Mouse (Mus musculus) adrenal gland, postnatal 10 days (tissue): ENCODE measurements around the gene Dok1. TPM values are rescaled to one million over a fixed set of nuclear protein-coding genes. Genes with fewer than 3 reads are reported as not detected.

ENCODE experiments used
- DNase-seq: peaks from one replicate; pipeline ENCODE4 v3.0.0; 2021; ENCODE audit warnings: mixed read lengths
- long read RNA-seq, 2 experiments: library from polyadenylated mRNA; stranded (forward); transcript quantifications; one replicate each; pipeline ENCODE4 v2.0.0; 2021
- total RNA-seq, 2 experiments: library from RNA; stranded (reverse); gene quantifications; 2 replicates each; pipeline ENCODE4 v1.2.3; 2021

Dok1 gene
- 10 to 100 TPM in 1 of 2 experiments, 1 to 10 TPM in 1; 9.8 to 11.2 TPM for total RNA-seq
- long read RNA-seq, experiment 1, partial matches to known transcripts: 1 of 3 reads
- long read RNA-seq, experiment 1, other reads (novel, unspliced or antisense): 0 of 3 reads
- long read RNA-seq, experiment 2, partial matches to known transcripts: 0 of 1 reads
- long read RNA-seq, experiment 2, other reads (novel, unspliced or antisense): 1 of 1 reads

DNA sequence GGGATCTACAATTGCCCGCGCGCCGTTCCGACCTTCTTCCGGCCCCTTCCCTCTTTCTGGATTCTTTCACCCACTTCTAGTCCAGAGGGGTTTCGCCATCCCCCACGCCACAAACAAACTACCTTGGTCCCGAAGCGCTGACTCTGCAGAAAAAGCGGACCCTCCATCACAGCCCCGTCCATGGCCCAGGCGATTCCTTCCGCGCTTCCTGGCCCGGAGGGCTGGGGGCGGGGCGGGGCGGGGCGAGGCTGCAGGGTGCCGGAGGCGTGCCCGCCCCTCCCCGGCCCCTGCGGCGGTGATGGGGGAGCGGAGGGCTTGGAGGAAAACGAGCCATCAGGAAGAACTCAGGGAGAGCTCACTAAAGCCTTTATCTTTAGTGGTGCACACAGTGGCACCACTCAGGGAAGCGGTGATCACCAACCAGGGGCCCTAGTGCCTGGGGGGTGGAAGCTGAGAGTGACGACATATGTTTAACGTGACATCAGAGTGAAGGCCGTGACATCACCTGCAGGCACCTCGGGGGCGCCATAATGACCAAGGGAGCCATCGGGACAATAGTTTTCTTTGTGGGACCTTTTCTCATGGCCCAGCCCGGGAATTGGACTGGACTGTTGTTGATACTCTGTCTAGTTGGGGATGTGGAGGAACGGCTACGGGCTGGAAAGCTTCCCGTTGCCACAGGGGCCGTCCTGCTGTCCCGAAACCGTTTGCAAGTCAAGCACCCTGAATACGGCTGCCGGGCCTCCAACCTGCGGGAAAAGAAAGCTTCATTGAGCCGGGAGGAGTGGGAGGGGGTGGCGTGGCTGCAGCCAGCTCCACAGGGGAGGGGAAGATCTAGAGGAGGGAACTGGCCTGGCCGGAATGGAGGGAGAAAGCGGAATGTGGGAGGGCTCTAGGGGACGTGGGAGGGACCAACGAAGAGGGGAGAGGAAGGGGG is at the start of gene Dok1, which contains the start of gene Loxl3:
TSS of gene Dok1 (minus strand) at position 223 of the 937 bp plus-strand sequence.
TSS of gene Loxl3 (plus strand) at position 925 of the 937 bp plus-strand sequence.
- DNase-seq: peak; percentile 85

- DNase-seq: no peak
Observed at GRCm38 (mm10) chr6:83080210-83080609, 46.9 kb upstream of the Dok1 start.

DNA sequence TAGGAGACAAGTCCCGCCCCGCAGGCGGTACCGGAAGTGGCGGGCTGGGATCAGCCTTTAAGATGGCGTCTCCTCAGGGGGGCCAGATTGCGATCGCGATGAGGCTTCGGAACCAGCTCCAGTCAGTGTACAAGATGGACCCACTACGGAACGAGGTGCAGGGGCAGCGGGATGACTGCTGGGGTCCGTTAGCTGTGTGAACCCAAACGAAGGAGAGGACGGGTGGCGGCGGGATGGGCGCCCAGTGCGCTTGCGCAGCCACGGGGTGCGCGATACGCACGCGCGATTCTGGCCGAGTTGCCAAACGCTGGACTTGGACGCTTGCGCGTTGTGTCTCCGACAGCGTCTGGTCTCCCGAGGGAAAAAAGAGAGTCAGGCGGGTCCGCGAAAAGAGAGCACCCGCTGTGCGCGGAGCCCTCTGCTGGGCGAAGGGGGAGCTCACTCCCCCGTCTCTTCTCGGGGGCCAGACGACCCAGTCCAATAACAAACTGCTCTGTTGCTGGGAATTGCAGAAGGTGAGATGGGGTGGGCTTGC is 45.1 kb upstream of the Dok1 start:
- DNase-seq: peak; percentile 99

DNA sequence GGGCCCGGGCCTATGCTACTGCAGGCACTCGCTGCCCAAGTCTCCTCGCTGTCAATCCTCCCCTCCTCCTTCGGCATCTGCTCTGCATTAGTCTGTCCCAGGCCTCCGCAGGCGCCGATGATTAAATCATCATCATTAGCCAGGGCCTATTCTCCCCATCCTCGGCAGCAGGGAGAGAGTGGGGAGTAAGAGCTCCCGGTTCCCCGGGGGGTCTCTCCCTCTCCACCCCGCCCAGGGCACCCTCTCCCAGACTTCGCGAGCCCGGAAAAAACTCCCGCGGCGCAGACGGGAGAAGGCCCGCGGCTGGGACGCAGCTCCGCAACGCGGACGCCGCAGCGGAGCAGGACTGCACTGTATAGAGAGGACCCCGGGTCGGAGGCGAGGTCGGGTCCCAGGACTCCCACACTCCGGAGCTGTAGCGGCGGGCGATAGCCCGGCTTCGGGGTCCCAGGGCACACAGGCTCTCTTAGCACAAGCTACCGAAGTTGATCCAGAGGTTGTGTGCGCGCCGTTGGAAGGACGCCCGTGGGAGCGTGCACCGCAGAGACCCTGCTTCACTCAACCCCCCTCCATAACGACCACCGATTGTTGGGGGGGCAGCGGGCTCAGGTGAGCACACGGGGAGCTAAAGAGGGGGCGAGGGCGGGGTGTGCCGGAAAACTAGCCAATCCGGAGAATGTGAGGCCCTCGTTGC is 44.5 kb upstream of the Dok1 start, which contains the start of gene Pcgf1:
TSS of gene Pcgf1 (plus strand) at position 240 of the 694 bp plus-strand sequence.
- DNase-seq: peak; percentile 63

- DNase-seq: no peak
Observed at GRCm38 (mm10) chr6:83074979-83075378, 41.7 kb upstream of the Dok1 start.

GRCm38 (mm10) chr6:83071220-83071619 is 37.9 kb upstream of the Dok1 start:
- DNase-seq: peak; percentile 55

DNA sequence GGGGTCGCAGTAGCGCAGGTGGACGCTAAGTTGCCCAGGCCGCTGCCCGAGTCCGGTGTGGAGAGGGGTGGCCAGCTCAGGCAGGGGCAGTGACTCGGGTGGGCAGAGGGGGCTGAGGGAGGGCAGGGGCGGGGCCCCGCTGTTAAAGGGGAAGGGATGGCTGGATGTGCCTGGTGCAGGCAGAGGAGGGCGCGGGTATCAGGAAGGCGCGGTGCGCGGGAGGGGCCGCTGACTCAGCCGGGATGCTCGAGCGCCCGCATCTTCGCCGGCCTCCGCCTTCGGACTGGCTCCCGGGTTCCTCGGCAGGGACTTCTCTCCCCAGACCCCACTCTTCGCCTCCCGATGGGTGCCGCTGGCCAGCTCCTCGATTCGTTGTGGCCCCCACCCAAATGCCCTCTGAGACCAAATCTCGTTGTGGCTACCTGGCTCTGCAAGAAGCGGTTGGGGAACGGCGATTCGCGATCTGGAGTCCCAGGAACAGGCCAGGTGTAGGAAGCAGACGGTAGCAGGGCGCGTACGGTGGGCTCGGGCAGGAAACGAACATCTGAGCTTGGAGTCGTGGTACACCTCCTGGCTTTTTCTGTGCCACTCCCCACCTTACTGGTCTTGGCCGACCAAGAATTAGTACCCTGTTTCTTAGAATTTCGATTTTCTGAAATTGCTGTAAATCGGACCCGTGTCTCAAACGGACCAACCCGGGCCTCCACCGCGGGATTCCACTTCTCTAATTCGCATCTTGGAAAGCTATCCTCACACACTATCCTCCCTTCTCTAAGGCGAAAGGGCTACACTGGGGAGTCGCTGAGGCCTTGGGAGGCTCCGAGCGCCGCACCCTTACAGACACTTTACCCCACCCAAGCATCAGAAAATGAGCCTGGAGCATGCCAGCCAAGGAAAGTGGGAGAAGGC is 37.3 kb upstream of the Dok1 start:
- peak; percentile 54 for DNase-seq

DNA sequence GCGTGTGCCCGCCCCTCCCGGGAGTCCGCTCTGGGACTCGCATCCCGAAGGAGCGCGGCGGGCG is 36.8 kb upstream of the Dok1 start, which contains the start of gene Tlx2:
TSS of gene Tlx2 (minus strand) at position 47 of the 64 bp plus-strand sequence.
- DNase-seq: no peak

DNA sequence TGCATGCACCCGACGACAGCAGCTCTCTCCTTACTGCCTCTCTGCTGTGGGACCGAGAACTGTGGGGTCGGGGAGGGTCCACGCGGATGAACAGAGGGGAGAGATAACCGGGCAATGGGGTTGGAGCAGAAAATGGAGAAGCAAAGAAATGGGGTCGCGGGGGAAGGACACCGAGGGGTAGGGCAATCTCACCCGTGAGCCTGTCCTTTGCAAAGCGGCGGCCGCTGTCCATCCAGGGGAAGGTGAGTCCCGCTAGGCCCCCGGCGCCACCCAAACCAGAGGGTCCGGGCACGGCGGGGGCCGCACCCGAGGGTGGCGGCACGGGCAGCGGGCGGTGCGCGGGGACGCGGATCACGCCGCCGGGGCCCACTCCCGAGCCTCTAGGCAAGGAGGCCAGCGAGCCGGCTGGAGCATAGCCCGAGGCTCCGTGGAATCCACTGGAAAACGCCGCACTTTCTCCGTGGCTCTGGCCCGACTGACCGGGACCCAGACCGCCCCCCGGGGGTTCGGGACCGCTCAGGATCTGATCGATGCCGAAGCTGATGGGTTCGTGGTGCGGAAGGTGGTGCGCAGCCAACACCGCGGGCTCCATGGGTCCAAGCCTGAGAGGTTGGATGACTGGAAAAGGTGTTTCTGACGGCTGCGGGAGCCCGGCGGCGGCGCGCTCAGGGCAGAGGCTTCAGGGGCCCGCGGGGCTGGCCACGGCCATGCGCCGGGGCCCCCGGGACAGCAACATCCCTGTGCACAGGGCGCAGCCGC is 36.4 kb upstream of the Dok1 start:
- no peak for DNase-seq

DNA sequence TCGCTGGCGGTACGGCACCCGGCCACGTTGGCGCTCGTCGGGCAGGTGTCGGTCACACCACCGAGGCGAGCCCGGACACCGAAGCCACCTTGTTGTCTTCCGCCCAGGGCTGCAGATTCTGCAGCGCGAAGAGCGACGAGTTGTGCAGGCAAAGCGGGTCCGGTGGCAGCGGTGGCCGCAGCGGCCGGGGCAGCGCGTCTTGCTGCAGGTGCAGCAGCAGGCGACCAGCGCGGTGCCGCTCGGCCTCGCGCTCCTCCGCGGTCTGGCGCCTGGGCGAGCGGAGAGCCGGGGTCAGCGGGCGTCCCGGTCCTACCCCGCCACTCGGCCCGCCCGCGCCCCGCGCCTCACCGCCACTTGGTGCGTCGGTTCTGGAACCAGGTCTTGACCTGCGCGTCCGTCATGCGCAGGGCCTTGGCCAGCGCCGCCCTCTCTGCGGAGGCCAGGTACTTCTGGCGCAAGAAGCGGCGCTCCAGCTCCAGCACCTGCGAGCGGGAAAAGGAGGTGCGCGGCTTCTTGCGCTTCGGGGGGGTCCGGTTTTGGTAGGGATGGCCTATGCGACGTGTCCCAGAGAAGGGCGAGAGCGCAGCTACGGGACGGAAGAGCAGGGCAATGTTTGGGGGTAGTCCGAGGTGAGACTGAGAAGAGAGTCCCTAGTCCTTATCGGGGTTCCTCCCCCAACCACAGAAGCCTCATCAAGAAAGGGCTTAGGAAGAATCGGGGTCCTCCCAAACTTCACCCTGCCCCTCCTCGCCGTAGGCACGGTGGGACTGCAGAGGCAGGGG is 35.6 kb upstream of the Dok1 start:
- DNase-seq: no peak

- DNase-seq: no peak
Observed at GRCm38 (mm10) chr6:83068221-83068620, 35.0 kb upstream of the Dok1 start.

DNA sequence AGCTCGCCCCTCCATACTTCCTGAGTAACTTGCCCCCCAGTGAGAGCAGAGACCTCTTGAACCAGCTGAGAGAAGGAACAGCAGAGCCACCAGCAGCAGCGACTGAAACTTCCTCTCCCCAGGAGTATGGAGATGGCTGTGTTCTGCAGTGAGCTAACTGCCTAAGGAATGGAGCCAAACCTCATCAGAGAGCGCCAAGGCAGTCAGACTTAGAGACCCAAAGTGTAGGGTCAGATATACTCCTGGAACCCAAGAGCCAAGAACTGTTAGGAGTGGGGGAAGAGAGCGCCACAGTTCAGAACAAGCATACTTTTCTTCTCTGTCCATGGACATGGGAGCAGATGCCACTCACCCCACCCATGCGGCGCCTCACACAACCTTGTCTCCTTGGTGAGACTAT is 33.2 kb upstream of the Dok1 start:
- no peak for DNase-seq

- no peak for DNase-seq
Observed at GRCm38 (mm10) chr6:83065995-83066394, 32.7 kb upstream of the Dok1 start.

DNA sequence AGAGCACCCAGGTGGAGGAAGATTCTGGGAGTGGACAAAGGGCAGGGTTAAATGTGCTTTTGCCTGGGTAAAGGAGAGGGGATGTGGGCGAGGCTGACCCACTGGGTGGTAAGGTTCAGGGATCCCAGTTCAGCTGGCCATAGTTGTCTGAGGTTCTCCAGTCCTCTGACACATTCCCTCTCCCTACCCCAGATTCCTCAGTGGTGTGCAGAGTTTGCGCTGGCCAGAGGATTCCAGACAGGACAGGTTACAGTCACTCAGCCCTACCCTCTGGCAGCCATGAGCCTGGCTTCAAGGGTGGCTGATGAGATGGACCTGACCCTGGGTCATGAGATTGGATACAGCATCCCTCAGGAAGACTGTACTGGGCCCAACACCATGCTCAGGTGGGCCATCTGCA is 25.5 kb upstream of the Dok1 start:
- DNase-seq: no peak

- DNase-seq: peak; percentile 38
Observed at GRCm38 (mm10) chr6:83057790-83058189, 24.5 kb upstream of the Dok1 start, which contains the start of gene Dqx1. Gene Dqx1 (plus strand): TSS chr6:83057844.

GRCm38 (mm10) chr6:83054871-83055431 is 21.7 kb upstream of the Dok1 start, which contains the start of gene Htra2:
Gene Htra2 (minus strand): TSS chr6:83055273.
- no peak for DNase-seq

- DNase-seq: peak; percentile 98
Observed at GRCm38 (mm10) chr6:83054074-83054851, 21.0 kb upstream of the Dok1 start, which contains the start of gene Aup1. Gene Aup1 (plus strand): TSS chr6:83054521.

DNA sequence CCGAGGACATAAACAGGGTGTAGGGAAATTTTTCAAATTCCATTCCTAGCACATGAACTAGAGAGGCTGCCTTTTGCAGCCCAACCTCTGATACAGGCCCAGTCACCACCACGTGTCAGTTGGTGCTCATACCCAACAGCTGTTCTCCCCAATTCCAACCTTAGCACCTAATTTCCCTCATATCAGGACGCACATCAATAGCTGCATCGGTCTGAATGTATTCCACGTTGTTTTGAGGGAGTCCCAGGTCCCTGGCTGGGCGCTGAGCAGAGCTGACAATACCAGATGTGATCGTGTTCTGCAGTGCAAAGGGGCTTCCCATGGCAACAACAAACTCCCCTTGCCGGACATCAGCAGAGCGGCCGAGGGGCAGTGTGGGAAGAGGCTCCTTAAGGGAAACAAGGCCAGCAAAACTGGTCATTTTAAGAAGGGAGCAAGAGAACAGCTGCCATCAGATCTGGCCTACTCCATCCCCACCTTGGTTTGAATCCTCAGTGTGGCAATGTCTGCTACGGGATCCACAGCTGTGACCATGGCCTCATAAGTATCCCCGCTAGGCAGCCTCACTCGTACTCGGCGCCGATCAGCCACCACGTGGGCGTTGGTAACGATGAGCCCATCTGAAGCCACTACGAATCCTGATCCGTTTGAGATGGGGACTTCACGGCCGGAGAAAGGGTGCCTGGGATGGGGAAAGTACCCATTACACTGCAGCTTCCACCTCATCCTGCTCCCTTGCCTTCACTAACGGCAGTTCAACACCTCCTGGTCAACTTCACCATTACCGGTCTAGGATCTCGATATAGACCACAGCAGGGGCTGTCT is 20.1 kb upstream of the Dok1 start:
- DNase-seq: peak; percentile 44
